8 mouse cellular contexts compared by ENCODE assay signal in the genomic region with DNA sequence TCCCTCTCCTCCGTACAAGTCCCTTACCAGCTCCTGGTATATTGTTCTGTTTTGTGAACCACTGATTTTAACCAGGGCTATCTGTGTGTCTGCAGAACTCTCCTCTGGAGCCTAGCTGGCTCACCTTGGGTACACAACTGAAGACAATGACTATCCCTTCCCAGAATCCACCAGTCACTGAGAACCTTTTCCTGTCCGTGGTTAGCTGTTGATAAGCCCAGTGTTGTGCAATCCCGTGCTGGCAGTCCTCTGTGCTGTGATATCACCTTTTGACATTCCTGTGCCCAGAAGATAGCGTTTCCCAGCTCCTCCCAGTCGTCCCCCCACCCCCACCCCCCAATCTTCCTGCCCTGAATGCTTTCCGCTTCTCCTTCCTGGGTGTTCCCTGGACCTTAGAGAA.
DNase-seq lines count a peak whose midpoint lies in the region; ATAC-seq and TF ChIP-seq lines count a peak whose summit lies in the region.
"Had no signal": no experiment of that assay in that cellular context is flagged by ENCODE, and none has a peak within 500 bp of the region (broad histone marks: within the 10 kb centered on the region; RNA-seq: fewer than 3 reads in every experiment).

No protein-coding gene starts in this region.

- H3K4me1 ChIP-seq in G1E (ENCODE audit: insufficient read depth, low read depth, low read length): peaks cover 49% of the 10 kb centered on the region
- peaks cover 31% of the 10 kb centered on the region for H3K4me1 ChIP-seq in heart, embryonic 15.5 days (replicated peaks)
- H3K4me1 ChIP-seq in midbrain, embryonic 13.5 days (replicated peaks): peaks cover 5% of the 10 kb centered on the region
- H3K4me1 ChIP-seq: embryonic facial prominence, embryonic 15.5 days had no signal

- ATAC-seq in G1E (ENCODE audit: extremely low read depth, insufficient number of reproducible peaks, low FRiP score, poor library complexity, severe bottlenecking): peak; percentile 90
- ATAC-seq in heart, embryonic 15.5 days (replicated peaks; ENCODE audit: insufficient number of reproducible peaks, insufficient read depth, low FRiP score, low read depth): peak; percentile 77
- 0 out of 2 replicates have a peak, but pooled peaks have one; percentile 25 for ATAC-seq in midbrain, embryonic 13.5 days

- 0 out of 2 replicates have a peak, but pooled peaks cover 5% of the 10 kb centered on the region for H3K27me3 ChIP-seq in G1E (ENCODE audit: insufficient read depth, low read length)
- no peaks in the 10 kb centered on the region for H3K27me3 ChIP-seq in heart, embryonic 15.5 days
- no peaks in the 10 kb centered on the region for H3K27me3 ChIP-seq in midbrain, embryonic 13.5 days
- H3K27me3 ChIP-seq: embryonic facial prominence, embryonic 15.5 days had no signal

- peak; percentile 37 for DNase-seq in G1E (ENCODE audit: low spot score)
- peak; percentile 43 for DNase-seq in adrenal gland, postnatal 10 days
- peak; percentile 41 to 68 for DNase-seq in kidney, postnatal 25 days
- no peak for DNase-seq in frontal cortex, adult 2 months (ENCODE audit: extremely low spot score in 1 of 2, low spot score in 1 of 2)
- DNase-seq in left cerebral cortex, postnatal 36 days (ENCODE audit: low spot score in 2 of 2): no peak

- peak overlapping the region; percentile 59 for H3K4me2 ChIP-seq in heart, embryonic 15.5 days
- H3K4me2 ChIP-seq in midbrain, embryonic 13.5 days (replicated peaks): peak overlapping the region; percentile 60; the same call in 1 of the 2 replicates

- peak overlapping the region; percentile 85 for H3K27ac ChIP-seq in heart, embryonic 15.5 days
- H3K27ac ChIP-seq in midbrain, embryonic 13.5 days: no peak overlapping the region

- intact Hi-C loops in left cerebral cortex, postnatal 36 days (cut with DNase I): loop anchor here (5.0 to 10.0 kb wide), 3 partner anchors 109 to 1987 kb away; no protein-coding TSS in a partner anchor

- H3K36me3 ChIP-seq in G1E (replicated peaks): no peaks in the 10 kb centered on the region
- H3K36me3 ChIP-seq in heart, embryonic 15.5 days: no peaks in the 10 kb centered on the region
- no peaks in the 10 kb centered on the region for H3K36me3 ChIP-seq in midbrain, embryonic 13.5 days
- H3K36me3 ChIP-seq: embryonic facial prominence, embryonic 15.5 days had no signal

- WGBS in heart, embryonic 15.5 days: 7% methylated on average over 6 of the region's 6 CpGs
- 53% methylated on average over 6 of the region's 6 CpGs for WGBS in midbrain, embryonic 13.5 days

- H3K9me3 ChIP-seq in G1E (replicated peaks): no peaks in the 10 kb centered on the region
- H3K9me3 ChIP-seq in heart, embryonic 15.5 days (replicated peaks): no peaks in the 10 kb centered on the region
- H3K9me3 ChIP-seq in midbrain, embryonic 13.5 days: no peaks in the 10 kb centered on the region
- H3K9me3 ChIP-seq: embryonic facial prominence, embryonic 15.5 days had no signal

- no peak overlapping the region for H3K9ac ChIP-seq in heart, embryonic 15.5 days
- no peak overlapping the region; the same call in 1 of the 2 replicates for H3K9ac ChIP-seq in midbrain, embryonic 13.5 days (replicated peaks)

- no peak overlapping the region; the same call in 1 of the 2 replicates for H3K4me3 ChIP-seq in G1E (ENCODE audit: low read depth, low read length)
- no peak overlapping the region; the same call in 1 of the 2 replicates for H3K4me3 ChIP-seq in heart, embryonic 15.5 days
- no peak overlapping the region for H3K4me3 ChIP-seq in midbrain, embryonic 13.5 days (replicated peaks)

- no peak for TF ChIP-seq CTCF in G1E (IDR thresholded peaks at IDR 0.05; ENCODE audit: low read depth, low read length)

Comparison
In these comparisons a context has a peak if more than half of its experiments do, and no peak if none do; other contexts are left out.
1. ATAC-seq: peak in every context shown above with its lines; median percentile 90 in G1E; 77 in heart, embryonic 15.5 days; 25 in midbrain, embryonic 13.5 days.
2. DNase-seq: peak in G1E (single experiment), adrenal gland, postnatal 10 days (single experiment) and kidney, postnatal 25 days (2 of 2); none in frontal cortex, adult 2 months (0 of 2) and left cerebral cortex, postnatal 36 days (0 of 2).